Mouse (Mus musculus) R1 (cell line): ENCODE data around the gene Tamm41.

Source experiments
- DNase-seq: peaks from one replicate; pipeline ENCODE4 v3.0.0-alpha.2; 2018; ENCODE audit warnings: low read depth, low spot score

Tamm41 gene

DNA sequence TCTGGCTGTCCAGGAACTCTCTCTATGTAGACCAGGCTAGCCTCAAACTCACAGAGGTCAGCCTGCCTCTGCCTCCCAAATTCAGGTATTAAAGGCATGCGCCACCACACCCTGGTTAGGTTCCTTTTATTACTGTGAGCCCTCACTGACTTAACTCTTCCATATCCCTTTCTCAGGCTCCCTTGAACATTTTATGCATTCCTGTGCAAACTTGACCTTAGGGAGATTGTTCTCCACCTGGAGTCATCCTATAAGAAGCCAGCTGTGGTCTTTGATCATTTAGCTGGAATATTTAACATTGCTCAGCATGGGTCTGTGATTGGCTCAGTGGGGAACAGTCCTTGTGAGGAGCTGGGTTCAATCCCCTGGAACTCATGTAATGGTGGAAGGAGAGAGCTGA, 63.3 kb downstream of the Tamm41 start:
- DNase-seq: peak; percentile 86

DNA sequence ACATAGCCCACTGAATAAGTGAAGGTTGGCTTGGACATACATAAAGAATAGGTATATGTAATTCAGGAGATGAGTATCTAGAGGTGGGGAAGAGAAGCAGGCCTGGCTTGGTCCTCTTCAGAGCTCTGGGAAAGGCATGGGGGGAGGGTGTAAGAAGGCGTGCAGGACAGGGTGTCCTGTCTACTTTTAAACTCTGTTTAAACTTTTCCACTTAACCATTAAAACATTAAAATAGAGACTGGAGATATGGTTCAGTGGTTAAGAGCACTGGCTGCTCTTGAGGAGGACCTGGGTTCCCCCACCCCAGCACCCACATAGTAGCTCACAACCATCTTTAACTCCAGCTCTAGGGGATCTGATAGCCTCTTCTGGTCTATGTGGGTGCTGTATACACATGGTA, 64.7 kb downstream of the Tamm41 start:
- DNase-seq: no peak

DNA sequence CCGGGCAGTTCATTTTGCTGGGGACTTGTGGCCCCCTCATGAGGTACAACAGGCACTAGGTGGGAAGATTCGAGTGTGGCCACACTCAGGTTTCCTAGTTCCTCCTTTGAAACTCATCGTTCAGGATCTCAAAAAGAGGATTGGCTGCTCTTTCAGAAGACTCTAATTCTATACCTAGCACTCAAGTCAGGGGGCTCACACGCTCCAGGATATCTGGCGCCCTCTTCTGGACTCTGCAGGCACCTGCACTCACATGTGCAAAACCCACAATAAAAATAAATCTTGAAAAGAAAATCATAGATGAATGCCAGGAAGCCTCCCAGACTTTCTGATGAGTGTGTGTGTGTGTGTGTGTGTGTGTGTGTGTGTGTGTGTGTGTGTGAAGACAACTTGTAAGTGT, 66.8 kb downstream of the Tamm41 start:
- peak; percentile 79 for DNase-seq

DNA sequence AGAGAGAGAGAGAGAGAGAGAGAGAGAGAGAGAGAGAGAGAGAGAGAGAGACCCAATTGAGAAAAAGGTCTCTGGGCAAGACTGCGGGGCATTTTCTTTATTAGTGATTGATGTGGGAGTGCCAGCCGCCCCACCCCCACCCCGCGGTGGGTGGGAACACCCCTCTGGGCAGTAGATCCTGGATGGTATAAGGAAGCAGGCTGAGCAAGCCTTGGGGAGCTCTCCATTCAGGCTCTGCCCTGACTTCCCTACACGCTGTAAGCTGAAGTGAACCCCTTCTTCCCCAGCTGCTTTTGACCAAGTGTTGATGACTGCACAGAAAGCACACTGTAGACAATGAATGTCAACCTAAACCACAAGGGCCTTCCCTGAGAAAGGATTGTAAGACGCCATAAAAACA, 67.3 kb downstream of the Tamm41 start:
- no peak for DNase-seq

DNA sequence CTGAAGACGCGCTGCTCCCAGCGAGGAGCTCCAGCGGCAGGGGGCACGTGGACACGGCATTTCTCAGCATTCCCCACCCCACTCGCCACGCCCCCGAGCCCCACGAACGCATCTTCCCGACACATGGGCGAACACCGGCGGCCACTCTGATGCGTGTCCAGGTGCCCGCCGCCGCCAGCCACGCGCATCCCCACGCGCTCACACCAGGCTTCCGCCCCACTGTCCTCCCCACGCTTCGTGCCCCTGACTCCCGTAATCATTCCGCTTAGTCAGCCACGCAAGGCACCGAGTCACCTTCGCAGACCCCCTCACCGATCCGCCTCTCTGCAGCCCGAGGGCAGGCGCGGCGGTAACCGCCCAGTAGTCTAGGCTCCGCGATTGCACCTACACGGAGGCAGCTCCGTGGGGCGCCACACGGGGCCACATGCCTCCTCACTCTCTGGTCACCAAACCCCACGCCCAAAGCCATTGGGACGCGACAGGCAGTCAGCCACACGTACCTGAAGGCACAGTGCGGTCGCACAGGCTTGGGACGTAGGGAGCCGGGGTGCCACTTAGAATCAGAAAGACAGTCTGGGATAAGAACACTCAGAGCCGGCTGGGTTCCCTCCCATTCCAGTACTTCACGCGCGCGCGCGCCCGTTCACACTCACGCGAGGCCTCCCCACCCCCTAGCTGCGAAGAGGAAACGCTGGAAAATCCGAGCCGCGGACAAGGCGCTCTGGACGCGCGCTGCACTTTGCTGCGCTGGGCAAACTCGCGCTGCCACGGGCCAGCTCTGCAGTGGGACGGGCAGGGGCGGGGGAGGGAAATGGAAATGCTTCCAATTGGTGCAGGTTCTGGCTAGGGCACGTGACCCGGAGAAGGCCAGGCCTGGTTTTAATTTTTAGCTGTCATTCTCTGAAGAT, 68.2 kb downstream of the Tamm41 start, which contains the start of gene Vgll4:
Vgll4 (minus strand) TSS at position 782 of the 908 bp plus-strand sequence.
- DNase-seq: peak; percentile 87

DNA sequence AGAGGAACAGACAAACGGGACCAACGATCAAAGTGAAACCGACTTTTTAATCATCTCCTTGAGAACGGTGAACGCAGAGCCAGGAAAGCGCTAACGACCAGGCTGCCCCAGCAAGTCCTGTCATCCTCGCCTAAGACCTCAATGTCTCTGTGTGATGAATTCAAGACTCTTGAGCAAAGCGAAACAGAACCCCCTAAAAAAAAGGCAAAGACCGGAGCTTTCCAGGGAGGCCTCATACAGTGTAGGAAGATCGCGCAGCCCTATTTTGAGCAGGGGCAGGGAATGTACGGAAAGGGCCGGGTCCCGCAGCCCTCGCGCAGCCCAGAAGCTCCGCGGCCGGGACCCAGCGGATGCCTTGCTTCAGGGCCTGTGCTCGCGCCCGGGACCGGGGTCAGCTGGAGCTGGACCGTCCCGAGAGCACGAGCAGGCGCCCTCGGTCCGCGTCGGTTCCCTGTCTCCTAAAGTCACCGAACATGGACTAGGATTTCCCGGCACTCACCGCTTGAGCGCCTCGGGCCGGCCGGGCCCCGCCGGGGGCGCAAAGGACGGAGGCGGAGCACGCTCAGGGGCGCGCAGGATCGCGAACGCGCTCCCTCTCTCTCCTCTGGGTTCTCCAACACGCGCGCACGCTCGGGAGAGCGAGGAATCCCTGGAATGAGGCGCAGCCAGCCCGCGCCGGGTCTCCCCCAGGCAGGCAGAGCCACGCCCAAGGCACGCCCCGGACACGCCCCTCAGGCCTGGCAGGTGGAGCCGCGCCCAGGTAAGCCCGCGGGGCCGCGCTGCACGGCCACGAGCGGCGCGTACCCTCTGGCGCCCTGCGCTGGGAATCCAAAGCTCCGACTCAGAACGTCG, 69.1 kb downstream of the Tamm41 start:
- peak; percentile 97 for DNase-seq

DNA sequence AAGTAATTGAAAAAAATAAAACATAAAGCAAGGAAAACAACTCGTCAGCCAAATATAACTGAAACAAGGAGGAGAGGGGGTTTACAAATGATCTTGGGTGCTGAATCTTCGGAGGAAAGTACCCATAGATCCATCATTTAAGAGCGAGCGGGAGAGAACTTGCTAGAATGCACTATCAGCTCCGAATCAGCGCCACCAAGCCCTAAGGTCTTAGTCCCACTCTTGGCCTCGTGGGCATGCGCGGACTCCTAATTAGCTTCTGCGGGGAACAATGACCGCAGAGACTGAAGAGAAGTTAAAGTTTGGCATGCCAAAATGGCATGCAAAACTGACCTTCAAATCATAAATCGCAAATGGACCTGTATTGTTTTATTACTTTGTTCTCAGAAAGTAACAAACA, 70.1 kb downstream of the Tamm41 start:
- DNase-seq: no peak

DNA sequence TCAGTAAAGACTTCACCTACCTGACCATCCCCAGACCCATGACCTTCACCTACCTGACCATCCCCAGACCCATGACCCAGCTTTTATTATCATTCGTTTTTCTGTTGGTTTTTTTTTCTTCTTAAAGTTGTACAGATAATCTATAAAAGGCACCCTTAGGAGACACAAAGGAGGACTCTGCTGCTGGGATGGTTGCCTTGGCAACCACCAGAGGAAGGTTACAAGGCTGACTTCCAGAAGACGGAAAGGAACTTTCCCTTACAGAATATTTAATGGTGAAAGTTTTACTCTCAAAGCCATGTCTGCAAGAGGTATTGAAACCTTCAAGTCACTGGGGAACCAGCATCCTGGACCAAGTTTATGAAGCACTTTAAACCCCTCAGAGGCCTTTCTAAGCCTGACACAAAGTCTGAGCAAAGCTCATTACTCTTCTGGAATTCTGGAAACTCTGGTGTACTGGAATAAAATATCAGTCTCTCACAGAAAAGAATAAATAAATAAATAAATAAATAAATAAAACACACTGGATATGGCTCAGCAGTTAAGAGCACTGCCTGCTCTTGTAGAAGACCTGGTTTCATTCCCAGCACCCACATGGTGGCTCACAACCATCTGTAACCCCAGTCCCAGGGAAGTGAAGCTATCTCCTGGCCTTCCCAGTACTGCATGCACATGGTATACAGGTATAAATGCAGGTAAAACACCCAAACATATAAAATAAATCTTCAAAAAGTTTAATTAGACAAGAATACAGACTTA, 71.1 kb downstream of the Tamm41 start:
- no peak for DNase-seq

DNA sequence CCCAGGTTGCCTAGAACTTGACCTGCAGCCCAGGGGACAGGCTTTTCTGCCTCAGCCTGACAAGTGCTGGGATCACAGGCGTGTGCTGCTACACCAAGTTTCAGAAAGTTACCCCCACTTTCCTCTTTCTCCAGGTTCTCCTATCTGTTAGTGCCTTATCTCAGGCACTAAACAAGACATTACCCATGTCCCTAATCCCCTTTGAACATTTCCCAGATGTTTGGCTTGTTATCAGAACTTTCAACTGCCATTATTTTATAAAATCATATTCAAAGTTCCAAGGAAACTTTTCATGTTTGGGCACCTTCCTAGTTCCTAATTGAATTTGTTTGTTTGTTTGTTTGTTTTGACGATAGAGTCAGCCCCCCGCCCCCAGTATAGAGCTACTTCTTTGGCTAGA, 71.9 kb downstream of the Tamm41 start:
- DNase-seq: no peak

DNA sequence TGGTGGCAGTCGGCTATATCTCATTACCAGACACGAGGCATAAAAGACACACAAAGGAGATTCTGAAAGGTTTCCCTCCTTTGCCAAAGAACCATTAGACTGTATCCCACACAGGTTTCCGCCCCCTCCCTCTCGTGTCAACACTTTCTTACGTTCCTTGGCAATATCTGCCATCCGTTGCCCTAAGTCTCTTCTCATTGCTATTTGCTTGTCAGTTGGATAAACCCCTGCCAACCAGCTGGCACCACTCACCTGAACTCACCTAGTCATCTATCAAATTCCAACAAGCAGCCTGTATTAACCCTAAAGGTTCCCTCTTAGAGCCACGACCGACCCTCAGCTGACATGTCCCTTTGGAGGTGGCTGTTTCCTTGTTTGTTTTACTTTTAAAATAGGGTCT, 72.3 kb downstream of the Tamm41 start:
- no peak for DNase-seq

DNA sequence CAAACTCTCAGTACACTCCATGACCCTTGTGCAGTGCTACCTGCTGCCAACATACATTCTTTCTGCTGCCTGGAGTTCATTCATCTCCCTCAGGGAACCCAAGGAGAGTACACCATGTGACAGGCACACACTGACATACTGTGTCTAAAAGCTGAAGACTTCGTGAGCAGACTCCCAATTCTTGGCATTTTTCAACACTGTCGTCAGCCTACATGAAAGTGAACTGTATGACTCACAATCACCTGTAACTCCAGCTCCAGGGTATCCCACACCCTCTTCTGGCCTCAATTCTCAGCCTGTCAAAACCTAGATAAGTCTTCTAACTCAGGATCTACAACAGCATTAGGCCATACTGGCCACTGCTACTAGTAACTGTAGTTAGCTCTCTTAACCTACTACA, 73.4 kb downstream of the Tamm41 start:
- DNase-seq: no peak

DNA sequence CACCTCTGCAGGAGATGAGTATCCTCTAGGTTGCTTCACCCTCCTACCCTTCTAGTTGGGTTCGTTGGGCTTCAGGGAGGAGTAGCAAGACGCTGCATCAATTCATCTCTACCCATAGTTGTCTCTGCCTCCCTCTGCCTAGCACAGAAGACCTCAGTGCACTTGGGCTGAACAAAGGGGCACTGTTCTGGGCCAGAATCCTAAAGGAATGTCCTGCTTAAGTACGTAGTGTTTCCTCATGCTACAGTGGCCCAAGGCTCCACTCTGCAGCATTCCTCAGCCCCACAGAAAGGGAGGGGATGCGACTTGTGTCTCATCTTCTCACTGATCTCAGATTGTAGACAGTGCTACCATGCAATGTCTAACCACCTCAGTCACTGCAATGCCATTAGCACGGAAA, 74.0 kb downstream of the Tamm41 start:
- DNase-seq: no peak

DNA sequence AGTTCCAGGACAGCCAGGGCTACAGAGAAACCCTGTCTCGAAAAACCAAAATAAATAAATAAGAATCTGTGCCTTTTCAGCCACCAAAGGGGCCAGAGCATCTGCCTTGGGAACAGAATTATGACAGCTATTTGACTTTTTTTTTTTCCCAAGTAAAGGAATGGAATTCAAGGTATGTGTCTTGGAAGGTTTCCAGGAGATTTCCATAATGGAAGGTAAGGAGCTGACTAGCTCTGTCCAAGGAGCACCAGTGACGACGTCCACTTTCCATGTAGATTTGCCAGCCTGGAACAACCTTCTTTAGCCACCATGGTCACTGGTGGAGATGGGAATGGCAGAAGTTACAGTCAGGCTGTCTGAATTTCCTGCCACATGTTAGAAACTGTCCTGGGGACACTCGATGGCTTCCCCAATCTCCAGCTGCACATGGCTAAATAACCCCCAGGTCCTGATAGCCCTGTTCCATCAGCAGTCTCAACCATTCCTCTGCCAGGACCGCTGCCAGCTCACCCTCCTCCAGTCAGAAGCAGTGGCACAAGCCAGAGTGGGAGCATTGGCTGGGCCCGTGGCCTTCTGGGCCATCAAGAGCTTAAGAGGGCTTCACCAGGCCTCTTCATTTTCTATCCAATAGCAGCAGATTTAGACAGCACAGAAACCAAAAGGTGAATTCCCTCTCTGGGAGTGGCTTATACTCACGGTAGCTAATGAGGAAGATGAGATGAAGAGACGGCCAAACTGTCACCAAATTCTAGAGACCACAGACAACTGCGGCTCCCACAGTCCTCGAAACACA, 76.2 kb downstream of the Tamm41 start:
- no peak for DNase-seq

DNA sequence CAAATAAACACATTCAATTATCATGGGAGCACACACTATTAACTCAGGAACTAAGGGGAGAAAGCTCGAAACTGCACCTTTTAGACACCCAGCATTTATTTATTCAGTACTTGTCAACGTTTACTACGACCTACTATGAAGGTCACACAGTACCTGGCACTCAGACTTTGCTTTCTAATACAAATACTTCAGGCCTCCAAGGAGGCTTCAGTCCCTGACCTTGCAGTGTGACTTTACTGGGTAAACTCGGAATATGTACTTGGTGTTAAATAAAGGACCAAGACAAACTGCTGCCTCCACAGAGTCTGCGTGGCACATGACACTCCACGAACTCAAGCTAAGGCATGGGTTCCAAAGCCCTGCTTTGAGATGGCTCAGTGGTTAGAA, 78.7 kb downstream of the Tamm41 start:
- no peak for DNase-seq

DNA sequence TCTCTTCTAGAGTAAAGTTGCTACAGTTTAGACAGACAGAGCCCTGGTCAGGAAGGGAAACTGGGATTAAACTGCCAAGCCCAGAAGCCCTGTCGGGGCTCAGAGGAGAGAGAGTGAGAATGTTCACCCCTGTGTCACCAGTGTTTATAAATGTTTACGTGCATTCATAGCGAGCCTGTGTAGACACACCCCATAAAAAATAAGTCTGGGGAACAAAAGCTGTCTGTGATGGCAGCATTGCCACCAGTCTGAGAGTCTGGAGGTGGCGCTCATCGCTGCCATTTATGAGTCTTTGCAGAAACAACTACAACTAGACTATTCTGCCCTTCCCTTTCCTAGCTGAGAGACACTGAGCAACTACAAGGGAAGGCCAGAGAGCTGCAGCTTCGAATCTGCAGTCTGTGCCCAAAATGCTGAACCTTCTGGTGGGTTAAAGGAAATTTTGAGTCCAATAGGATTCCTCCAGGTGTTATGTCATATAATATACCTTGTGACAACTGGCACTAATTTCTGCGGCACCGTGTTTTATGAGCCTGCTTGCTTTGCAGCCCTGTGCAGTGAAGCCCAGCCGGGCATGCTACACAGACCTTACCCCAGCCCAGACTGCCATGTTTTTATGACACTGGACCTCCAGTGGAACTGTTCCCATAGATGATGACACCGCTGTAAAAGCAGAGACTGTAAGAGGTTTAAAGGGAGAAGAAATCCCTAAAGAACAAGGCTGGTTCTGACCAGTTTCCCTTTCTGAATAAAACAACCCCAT, 79.2 kb downstream of the Tamm41 start:
- DNase-seq: no peak

DNA sequence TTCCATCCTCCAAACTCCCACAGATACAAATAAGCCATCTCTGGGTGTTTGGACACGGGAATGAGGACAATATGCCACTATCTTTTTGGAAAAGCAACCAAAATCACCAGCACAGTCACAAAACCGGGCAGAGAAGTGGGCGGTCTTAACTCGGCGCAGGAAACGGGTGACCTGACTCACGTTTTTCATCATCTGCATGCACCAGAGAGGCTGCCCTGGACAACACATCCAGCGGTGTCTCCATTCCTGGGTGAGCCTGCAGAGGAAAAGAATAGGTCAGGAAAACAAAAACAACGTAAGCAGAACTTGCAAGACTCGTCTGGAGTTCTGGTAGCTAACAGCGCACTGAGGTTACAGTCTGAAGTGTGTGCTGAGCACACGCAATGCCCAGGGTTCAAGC, 79.9 kb downstream of the Tamm41 start:
- DNase-seq: no peak

DNA sequence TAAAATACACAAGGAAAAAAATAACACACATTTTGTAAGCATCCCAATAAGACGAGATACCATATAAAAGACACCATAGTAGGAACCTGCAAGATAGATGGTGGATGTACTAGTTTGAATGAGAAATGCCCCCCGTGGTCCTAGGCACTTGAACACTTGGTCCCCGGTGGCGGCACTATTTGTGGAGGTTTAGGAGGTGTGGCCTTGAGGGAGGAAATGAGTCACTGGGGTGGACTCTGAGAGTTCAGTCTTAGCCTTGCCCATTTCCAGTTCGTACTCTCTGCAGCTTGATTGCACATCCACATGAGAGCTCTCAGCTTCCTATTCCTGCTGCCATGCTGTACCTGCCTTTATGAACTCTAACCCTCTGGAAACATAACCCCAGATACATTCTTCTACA, 83.2 kb downstream of the Tamm41 start:
- DNase-seq: peak; percentile 88
